Mouse (Mus musculus) erythroid progenitor cell, adult 5-6 weeks (primary cell): ENCODE data around the gene Tnfrsf26. TPM values are rescaled to one million over a fixed set of nuclear protein-coding genes. Genes with fewer than 3 reads are reported as not detected.
"Not testable (repeated sequence)": the region's sequence is repeated elsewhere in the genome, so short reads cannot be mapped to it uniquely, and the experiment has no call there.

Experiments
- ATAC-seq: replicated peaks from 2 replicates; pipeline ENCODE4 v1.8.0; 2016; ENCODE audit warnings: moderate number of reproducible peaks, mild to moderate bottlenecking, moderate TSS enrichment, inconsistent platforms; ENCODE audit not compliant: poor library complexity, low FRiP score, severe bottlenecking
- total RNA-seq, 2 experiments: library from RNA; stranded (forward) in 1 of 2; stranded (reverse) in 1 of 2; fragments of 150-400 nt in 1 of 2; fragments of 186-747, 209-891 nt in 1 of 2; gene quantifications; 2 replicates each; pipeline versions ENCODE4 v1.2.3 to v1.2.4; 2015 to 2017; ENCODE audit warnings: low replicate concordance in 2 of 2

Tnfrsf26 gene
- total RNA-seq (2015; ENCODE audit: low replicate concordance) (5.0 and 5.9 TPM in 2 replicates), total RNA-seq (2017; ENCODE audit: low replicate concordance) (0.51 and 1.7 TPM in 2 replicates)

DNA sequence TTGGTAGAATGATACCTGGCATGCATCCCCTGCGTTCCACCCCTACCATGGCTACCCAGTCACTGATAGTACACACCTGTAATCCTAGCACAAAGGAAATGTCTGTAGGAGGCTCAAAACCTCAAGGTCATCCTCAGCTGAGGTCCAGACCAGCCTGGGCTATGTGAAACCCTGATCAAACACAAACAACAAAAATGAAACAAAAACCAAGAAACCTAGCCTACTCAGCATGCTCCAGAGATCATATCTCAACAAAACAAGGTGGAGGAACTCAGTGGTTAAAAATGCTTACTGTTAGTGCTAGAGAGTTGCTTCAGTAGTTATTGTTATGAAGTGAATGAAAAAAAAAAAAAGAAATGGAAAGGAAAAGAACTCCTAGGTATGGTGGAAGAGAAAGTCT lies at the start of gene Tnfrsf26:
Gene Tnfrsf26 (minus strand): TSS at position 183 of the 400 bp plus-strand sequence.
- ATAC-seq = no peak

DNA sequence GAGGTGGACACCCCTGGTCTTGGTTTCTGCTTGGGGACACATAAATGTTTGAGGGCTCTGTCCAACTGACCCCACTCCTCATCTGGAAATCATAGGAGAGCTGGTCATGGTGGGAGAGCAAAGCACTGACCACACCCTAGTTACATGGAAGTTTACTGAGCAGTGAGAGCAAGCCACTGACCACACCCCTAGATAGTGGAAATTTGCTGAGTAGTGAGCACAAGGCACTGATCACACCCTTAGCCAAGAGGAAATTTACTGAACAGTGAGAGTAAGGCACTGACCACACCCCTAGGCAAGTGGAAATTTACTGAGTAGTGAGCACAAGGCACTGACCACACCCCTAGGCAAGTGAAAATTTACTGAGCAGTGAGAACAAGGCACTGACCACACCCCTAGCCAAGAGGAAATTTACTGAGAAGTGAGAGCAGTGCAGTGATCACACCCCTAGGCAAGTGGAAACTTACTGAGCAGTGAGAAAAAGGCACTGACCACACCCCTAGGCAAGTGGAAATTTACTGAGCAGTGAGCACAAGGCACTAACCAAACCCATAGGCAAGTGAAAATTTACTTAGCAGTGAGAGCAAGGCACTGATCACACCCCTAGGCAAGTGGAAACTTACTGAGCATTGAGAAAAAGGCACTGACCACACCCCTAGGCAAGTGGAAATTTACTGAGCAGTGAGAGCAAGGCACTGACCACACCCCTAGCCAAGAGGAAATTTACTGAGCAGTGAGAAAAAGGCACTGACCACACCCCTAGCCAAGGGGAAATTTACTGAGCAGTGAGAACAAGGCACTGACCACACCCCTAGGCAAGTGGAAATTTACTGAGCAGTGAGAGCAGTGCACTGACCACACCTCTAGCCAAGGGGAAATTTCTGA lies 38.1 kb upstream of the Tnfrsf26 start:
- peak; percentile 70 for ATAC-seq

DNA sequence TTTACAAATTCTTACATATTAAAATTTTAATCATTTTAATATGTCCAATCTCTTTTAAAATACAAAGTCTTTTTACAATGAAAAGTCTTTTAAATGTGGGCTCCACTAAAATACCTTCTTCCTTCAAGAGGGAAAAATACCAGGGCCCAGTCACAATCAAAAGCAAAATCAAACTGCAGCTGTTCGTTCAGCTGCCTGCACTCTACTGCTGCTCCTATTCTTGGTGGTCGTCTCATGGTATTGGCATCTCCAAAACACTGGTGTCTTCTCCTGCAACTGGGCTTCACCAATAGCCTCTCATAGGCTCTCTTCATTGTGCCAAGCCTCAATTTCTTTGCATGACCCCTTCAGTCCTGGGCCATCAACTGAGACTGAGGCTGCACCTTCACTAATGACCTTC lies 34.9 kb upstream of the Tnfrsf26 start:
- no peak for ATAC-seq

DNA sequence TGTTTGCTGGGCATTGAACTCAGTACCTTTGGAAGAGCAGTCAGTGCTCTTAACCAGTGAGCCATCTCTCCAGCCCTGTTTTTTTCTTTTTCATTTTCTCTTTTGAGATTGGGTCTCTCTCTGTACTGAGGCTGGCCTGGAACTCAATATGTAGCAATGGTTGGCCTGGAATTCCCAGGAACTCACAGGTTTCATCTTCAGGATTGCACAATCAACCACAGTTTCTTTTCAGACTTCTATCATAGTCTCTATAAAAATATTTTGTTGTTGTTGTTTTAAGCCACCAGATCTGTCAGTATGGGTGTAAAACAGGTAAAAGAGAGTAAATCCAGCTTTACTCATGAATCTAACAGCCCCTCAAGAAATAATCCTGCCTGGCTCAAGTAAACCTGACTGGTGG lies 32.3 kb upstream of the Tnfrsf26 start:
- ATAC-seq = no peak

DNA sequence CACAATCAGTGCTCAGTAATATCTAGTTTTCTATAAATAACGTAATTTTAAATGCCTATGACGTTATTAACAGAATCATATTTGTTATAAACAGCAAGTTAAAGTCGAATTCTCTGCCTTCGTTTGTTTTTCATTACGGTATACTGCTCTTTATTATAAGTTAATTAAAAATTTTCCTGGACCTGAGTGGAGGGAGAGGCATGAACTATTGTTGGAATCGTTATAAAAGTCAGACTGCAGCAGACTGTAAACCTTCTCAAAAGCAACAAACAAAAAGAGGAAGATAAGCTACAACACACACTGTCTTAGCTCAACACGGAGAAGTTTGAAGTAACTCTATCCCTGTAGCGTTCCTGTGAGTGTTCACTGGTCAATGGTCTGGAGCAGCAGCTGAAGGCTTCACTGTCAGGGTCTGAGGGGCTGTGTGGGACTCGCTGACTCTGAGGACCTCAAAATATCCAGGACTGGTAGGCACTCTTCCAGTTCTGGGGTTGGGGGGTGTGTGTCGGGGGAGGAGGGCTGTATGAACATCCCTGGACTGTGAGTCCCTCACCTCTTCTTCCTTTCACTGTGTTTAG lies 21.3 kb upstream of the Tnfrsf26 start:
- not testable (repeated sequence) for ATAC-seq

DNA sequence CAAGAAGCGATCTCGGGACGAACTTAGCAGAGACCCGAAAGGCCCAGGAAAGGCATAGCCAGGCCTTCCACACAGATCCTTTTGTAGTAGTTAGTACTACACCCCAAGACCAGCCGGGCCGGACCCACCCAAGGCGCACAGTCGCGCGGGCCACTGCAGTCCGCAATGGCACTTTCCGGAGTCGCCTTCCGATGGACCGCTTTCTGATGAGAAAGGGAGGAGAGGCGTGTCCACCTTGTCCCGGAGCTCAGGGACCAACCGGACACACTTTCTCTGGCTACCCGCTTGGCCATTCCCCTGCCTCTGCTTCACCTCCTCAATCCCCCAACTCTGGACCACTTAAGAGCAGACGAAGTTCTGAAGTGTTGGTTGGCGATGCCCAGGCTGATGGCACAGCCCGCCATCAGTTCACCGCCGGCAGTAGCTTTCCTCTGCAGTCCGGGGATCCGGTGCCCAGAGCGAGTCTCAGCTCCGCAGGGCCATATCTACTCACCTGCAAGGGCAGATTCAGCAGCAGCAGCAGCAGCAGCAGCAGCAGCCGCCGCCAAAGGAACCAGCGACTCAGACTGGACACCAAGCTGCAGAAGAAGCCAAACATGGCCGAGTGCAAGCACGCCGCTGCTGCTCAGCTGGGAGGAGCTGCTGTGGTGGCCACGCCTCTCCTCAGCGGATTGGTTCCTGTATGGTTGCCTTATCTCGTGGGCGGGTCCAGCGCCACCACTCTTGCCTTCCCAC lies 20.7 kb upstream of the Tnfrsf26 start, which contains the start of gene Tnfrsf22:
Gene Tnfrsf22 (minus strand): TSS at position 628 of the 735 bp plus-strand sequence.
- ATAC-seq = peak; percentile 99

DNA sequence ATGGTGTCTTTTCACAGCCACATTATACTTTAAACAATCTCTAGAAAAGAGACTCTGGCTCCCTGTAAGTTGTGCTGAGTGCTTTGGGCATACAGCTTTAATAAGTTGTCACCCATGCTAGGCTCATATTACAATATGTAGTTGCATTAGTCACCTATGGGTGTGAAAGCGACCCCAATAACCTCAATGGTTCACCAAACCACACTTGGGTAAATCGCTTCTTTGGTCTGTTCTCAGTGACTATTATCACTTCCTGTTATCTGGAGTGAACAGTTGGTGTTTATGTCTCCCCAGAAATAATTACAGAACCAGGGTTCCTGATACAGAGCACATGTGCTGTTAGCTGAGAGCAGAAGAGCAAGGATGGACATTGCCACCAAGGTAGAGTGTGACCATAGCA lies 15.4 kb upstream of the Tnfrsf26 start:
- not testable (repeated sequence) for ATAC-seq

DNA sequence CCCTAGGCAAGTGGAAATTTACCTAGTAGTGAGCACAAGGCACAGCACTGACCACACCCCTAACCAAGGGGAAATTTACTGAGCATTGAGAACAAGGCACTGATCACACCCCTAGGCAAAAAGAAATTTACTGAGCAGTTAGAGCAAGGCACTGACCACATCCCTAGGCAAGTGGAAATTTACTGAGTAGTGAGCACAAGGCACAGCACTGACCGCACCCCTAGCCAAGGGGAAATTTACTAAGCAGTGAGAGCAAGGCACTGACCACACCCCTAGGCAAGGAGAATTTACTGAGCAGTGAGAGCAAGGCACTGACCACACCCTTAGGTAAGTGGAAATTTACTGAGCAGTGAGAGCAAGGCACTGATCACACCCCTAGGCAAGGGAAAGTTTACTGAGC lies 8.2 kb upstream of the Tnfrsf26 start:
- no peak for ATAC-seq

DNA sequence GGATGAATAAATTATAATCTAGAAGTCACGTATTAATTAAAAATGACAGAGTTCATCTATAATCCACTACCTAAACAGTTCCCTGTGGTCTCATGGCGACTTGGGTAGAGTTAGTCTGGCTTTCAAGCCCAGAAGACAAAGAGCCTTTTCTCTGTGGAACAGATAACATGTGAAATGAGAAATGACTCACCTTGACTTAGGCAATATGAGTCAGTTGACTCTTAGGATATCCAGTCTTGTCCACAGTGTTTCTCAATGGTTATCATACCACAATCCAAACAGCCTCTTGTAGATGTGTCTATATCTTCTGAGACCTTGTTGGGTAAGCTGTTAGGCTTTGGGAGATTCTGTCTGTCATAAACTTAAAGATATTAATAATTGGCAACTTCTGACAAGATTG lies 3.0 kb upstream of the Tnfrsf26 start:
- no peak for ATAC-seq

DNA sequence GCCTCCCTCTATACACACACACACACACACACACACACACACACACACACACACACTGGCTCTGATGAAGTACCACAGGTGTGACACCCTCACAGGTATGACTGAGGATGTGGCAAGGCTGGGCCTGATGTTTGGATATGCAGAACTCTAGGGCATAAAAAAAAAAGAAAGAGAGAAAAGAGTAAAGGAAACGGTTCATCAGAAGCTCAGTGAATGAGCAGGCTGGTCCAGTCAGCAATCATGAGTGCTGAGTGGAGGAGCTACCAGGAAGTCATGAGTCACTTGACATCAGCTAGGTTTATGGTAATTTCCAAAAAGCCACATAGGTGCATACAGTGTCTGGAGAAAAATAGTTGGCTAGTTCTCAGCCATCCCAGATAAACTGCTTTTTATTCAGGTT lies 979 bp upstream of the Tnfrsf26 start:
- no peak for ATAC-seq

DNA sequence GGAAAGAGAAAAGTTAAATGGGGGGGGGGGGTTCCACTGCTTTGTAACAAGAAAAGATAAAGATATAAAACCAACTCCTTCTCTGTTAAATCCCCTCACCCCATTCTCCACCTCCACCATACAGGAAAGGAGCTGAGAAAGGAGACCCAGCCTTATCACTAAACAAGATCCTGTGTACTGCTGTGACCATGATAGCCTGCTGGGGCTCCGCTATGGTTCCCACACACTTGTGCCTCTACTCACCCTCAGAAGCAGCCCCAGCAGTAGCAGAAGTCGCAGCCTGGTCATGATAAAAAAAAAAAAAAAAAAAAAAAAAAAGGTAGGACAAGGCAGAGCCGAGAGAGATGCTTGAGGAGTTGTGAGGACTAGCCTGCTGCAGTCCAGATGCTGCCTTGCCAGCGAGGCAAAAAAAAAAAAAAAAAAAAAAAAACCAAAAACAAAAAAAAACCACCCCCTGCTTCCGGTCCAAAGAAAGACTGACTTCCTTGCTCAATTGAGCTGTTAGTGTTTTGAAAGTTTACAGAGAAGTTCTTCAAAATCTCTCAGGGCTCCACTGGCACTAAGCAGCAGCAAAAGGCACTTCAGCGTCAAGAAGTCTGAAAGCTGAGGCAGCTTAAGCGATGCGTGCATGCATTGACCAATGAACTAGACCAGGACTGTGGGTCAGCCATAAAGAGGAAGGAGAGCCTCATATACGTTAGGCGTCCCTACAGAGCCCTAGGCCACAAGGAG lies 801 bp downstream of the Tnfrsf26 start:
- no peak for ATAC-seq

DNA sequence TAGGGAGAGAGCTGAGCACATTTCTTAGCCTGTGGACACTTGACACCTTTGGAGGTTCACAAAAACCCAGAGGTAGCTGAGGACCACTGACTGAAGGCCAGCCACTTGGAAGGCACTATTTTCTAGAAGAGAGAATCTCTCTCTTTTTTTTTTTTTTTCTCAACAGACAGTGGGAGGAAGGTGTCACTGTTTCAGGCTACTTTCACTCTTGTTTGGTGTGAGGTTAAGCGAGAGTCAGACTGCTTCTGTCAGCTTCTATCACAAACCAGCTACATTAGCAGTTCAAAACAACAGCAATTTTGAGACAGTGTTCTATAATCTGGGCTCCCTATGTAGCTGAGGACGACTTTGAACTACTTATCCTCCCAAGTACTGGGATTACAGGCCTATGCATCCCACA lies 2.3 kb downstream of the Tnfrsf26 start:
- no peak for ATAC-seq

DNA sequence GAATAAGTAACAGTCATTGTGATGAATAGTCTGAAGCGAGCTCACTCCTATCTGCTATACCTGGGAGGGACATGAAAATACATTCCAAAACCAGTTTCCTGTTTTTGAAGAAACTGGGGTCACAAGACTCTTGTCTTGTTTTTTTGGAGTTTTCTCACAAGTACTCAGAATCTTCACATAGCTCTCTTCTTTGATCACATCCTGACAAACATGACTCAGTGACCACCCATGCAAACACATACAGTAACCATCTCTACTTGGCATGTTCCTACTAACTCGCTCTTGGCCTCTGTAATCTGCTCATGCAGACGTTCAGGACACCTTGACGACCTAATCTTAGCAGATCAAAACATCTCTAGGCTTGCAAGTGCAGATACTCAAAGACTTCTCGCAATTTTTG lies 3.4 kb downstream of the Tnfrsf26 start:
- ATAC-seq = no peak

DNA sequence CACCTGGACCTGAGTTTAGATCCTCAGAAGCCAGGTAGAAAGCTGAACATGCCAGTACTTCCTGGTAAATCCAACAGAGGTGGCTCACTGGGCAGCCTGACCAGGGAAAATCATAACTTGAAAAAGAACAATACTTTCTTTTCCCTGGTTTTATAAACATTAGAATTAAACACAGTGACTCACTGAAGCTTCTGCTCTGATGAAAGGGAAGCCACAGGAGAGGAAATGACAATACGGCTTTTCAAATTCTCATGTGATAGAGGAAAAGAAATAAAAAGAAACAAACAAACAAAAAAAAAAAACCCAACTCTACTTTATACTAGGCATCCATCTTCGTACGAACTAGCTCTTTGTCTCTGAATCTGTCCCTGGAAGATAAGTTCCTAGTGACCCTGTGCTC lies 4.0 kb downstream of the Tnfrsf26 start:
- ATAC-seq = no peak

DNA sequence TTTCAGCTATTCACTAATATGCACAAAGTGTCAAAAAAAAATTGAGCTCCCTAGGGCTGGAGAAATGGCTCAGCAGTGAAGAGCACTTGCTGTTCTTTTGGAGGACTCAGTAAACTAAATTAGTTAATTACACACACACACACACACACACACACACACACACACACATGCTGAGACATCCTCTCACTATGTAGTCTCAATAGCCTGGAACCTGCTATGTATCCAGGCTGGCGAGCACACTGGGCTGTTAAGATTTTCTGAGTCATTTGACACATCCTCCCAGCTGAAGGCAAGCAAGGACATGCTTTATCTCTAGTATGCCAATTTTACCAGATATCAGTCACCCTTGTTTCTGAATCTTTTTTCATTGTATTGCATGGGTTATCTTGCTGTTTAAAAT lies 7.6 kb downstream of the Tnfrsf26 start:
- no peak for ATAC-seq

DNA sequence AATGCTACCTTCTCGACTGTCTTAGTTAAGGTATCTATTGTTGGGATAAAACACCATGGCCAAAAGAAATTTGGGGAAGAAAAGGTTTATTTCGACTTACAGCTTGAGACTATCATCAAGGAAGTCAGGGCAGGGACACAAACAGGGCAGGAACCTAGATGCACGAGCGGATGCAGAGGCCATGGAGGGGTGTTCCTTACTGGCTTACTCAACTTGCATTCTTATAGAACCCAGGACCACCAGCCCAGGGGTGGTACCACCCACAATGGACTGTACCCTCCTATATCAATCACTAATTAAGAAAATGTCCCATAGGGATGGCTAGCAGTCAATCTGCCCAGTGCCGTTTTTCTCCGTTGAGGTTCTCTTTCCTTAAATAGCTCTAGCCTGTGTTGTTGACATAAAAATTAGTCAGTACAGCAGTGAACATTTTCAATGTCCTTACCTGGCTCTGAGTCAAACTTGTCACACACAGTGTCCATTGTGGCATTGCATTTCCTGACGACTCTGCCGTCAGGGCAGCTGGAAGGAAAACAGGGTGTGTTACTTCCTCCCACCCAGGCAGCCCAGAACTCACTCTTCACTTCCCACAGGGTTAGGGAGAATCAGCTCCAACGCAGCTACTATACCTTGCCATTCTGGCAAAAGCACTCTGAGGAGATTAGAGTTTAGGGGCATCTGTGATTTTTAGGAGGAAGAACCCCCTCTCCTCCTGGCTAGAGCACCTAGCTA lies 14.0 kb downstream of the Tnfrsf26 start:
- no peak for ATAC-seq

DNA sequence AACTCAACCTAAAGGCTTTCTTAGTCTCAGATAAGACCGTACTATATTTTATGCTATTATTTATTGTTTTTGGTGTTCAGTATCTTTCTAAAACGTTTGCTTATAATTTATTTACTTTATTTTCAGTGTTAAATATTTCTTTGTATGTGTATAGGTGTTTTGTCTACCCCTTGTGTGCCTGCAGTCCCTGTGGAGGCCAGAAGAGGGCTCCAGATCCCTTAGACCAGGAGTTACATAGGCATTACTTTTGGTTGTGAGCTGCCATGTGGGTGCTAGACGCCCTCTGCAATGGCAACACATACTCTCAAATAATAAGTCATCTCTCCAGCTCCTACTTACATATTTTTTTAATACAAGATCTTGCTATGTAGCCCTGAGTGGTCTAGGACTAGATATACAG lies 16.3 kb downstream of the Tnfrsf26 start:
- 0 out of 2 replicates have a peak, but pooled peaks have one; percentile 60 for ATAC-seq

DNA sequence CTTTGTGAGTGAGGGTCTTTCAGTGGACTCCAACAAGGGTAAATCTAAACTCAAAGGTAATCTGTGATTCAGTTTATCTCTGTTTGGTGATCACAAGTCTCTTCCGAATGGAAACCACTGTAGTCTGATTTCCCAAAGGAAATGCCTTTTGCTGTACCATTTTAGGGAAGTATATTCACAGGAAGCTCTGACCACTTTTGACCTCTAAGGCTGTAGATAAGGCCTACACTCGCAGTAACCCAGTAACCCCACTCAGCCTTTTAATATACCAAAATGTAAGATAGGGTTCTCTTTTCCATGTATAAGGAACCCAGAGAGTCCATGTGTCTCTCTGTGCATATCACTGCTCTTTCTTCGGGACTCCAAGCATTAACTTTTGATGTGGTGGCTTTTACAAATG lies 23.2 kb downstream of the Tnfrsf26 start:
- no peak for ATAC-seq

DNA sequence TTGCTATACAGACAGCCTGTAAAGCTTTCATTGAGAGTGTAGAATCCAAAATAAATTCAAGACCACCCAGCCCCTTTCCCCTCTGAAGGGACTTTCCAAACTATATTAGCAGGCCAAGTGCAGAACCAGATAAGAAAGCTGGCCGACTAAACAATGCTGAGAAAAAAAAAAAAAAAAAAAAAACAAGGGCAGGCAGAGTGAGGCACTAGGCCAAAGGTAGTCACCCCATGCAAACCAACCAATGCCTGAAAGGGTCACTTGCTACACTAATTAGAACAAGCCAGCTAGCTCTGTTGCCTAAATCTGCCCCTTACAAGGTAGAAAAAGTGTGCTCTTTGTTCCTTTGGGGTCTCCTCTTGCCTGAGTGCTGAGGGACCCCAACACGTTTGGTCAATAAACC lies 23.6 kb downstream of the Tnfrsf26 start:
- no peak for ATAC-seq
